ENCODE assay signal across 15 mouse cellular contexts in genomic region chr11:95122100-95122489, GRCm38 (mm10). TPM values are rescaled to one million over a fixed set of nuclear protein-coding genes. Genes with fewer than 3 reads are reported as not detected.
A peak's percentile ranks its signal among the peaks of the same experiment; 100 is the strongest.
DNase-seq lines count a peak whose midpoint lies in the region; ATAC-seq and TF ChIP-seq lines count a peak whose summit lies in the region.
"Had no signal": no experiment of that assay in that cellular context is flagged by ENCODE, and none has a peak within 500 bp of the region (broad histone marks: within the 10 kb centered on the region; RNA-seq: fewer than 3 reads in every experiment).

No protein-coding gene starts in this region.

- H3K9ac ChIP-seq in kidney, postnatal 0 days (ENCODE audit: low read depth, low read length): no peak overlapping the region
- H3K9ac ChIP-seq in embryonic facial prominence, embryonic 11.5 days (replicated peaks; ENCODE audit: low read length): peak overlapping the region; percentile 57
- H3K9ac ChIP-seq in embryonic facial prominence, embryonic 14.5 days (ENCODE audit: low read depth, low read length): peak overlapping the region; percentile 71
- no peak overlapping the region for H3K9ac ChIP-seq in neural tube, embryonic 12.5 days

- peak overlapping the region; percentile 65 for H3K4me2 ChIP-seq in kidney, postnatal 0 days (ENCODE audit: low read length)
- H3K4me2 ChIP-seq in embryonic facial prominence, embryonic 11.5 days (ENCODE audit: low read depth, low read length): peak overlapping the region; percentile 69
- peak overlapping the region; percentile 79 for H3K4me2 ChIP-seq in embryonic facial prominence, embryonic 14.5 days (ENCODE audit: low read depth, low read length)
- 0 out of 2 replicates have a peak overlapping the region, but pooled peaks have one; percentile 73 for H3K4me2 ChIP-seq in neural tube, embryonic 12.5 days (replicated peaks)

- TF ChIP-seq CTCF in kidney, postnatal 0 days (IDR thresholded peaks at IDR 0.05; ENCODE audit: low read depth): no peak

- H3K27me3 ChIP-seq in kidney, postnatal 0 days (ENCODE audit: insufficient read depth, low read length): peaks cover 49% of the 10 kb centered on the region
- peaks cover 50% of the 10 kb centered on the region for H3K27me3 ChIP-seq in embryonic facial prominence, embryonic 11.5 days (ENCODE audit: control insufficient read depth, insufficient read depth, low read length)
- H3K27me3 ChIP-seq in embryonic facial prominence, embryonic 14.5 days (replicated peaks; ENCODE audit: control insufficient read depth, insufficient read depth, low read length): peaks cover 66% of the 10 kb centered on the region
- H3K27me3 ChIP-seq in neural tube, embryonic 12.5 days (replicated peaks): peaks cover 88% of the 10 kb centered on the region

- no peaks in the 10 kb centered on the region for H3K9me3 ChIP-seq in kidney, postnatal 0 days (replicated peaks; ENCODE audit: low read length)
- no peaks in the 10 kb centered on the region for H3K9me3 ChIP-seq in embryonic facial prominence, embryonic 11.5 days (replicated peaks; ENCODE audit: control insufficient read depth, low read length)
- no peaks in the 10 kb centered on the region for H3K9me3 ChIP-seq in embryonic facial prominence, embryonic 14.5 days (ENCODE audit: control insufficient read depth, low read length)
- no peaks in the 10 kb centered on the region for H3K9me3 ChIP-seq in neural tube, embryonic 12.5 days

- peaks cover 12% of the 10 kb centered on the region; the same call in 1 of the 2 replicates for H3K4me1 ChIP-seq in kidney, postnatal 0 days (replicated peaks; ENCODE audit: insufficient read depth, low read length)
- peaks cover 8% of the 10 kb centered on the region for H3K4me1 ChIP-seq in embryonic facial prominence, embryonic 11.5 days (ENCODE audit: control insufficient read depth, insufficient read depth, low read length)
- peaks cover 19% of the 10 kb centered on the region for H3K4me1 ChIP-seq in embryonic facial prominence, embryonic 14.5 days (ENCODE audit: control insufficient read depth, insufficient read depth, low read length)
- peaks cover 29% of the 10 kb centered on the region for H3K4me1 ChIP-seq in neural tube, embryonic 12.5 days

- WGBS in kidney, postnatal 0 days: 64% methylated on average over 6 of the region's 6 CpGs
- 21% methylated on average over 6 of the region's 6 CpGs for WGBS in embryonic facial prominence, embryonic 11.5 days
- WGBS in embryonic facial prominence, embryonic 14.5 days: 45% methylated on average over 6 of the region's 6 CpGs
- 28% methylated on average over 6 of the region's 6 CpGs for WGBS in neural tube, embryonic 12.5 days

- no peak for ATAC-seq in kidney, postnatal 0 days (replicated peaks; ENCODE audit: low FRiP score, low read depth)
- no peak for ATAC-seq in embryonic facial prominence, embryonic 11.5 days (replicated peaks; ENCODE audit: insufficient number of reproducible peaks, low FRiP score, low TSS enrichment, low read depth)
- no peak for ATAC-seq in embryonic facial prominence, embryonic 14.5 days (ENCODE audit: low read depth)
- no peak for ATAC-seq in neural tube, embryonic 12.5 days (ENCODE audit: low FRiP score, low read depth)
- ATAC-seq: activated CD4-positive, CD25-positive, alpha-beta regulatory T cell, adult 4 months; inflammation-experienced regulatory T-cells, adult 6 months had no signal

- no peak overlapping the region for H3K4me3 ChIP-seq in kidney, postnatal 0 days (replicated peaks; ENCODE audit: low read depth, low read length)
- peak overlapping the region; percentile 49 for H3K4me3 ChIP-seq in embryonic facial prominence, embryonic 11.5 days (ENCODE audit: low read depth, low read length)
- H3K4me3 ChIP-seq in embryonic facial prominence, embryonic 14.5 days (ENCODE audit: low read depth, low read length): peak overlapping the region; percentile 53
- no peak overlapping the region for H3K4me3 ChIP-seq in neural tube, embryonic 12.5 days
- H3K4me3 ChIP-seq: erythroblast, embryonic 14.5 days had no signal

- no peaks in the 10 kb centered on the region for H3K36me3 ChIP-seq in kidney, postnatal 0 days (ENCODE audit: insufficient read depth, low read length)
- H3K36me3 ChIP-seq in embryonic facial prominence, embryonic 11.5 days (replicated peaks; ENCODE audit: control insufficient read depth, insufficient read depth, low read depth, low read length): no peaks in the 10 kb centered on the region
- H3K36me3 ChIP-seq in embryonic facial prominence, embryonic 14.5 days (ENCODE audit: control insufficient read depth, insufficient read depth, low read length): no peaks in the 10 kb centered on the region
- H3K36me3 ChIP-seq in neural tube, embryonic 12.5 days: no peaks in the 10 kb centered on the region

- no peak overlapping the region for H3K27ac ChIP-seq in kidney, postnatal 0 days
- H3K27ac ChIP-seq in embryonic facial prominence, embryonic 11.5 days (replicated peaks; ENCODE audit: low read depth, low read length): no peak overlapping the region
- H3K27ac ChIP-seq in embryonic facial prominence, embryonic 14.5 days (replicated peaks; ENCODE audit: low read depth, low read length): no peak overlapping the region
- no peak overlapping the region for H3K27ac ChIP-seq in neural tube, embryonic 12.5 days

- no peak for DNase-seq in kidney, postnatal 0 days (ENCODE audit: low spot score)
- DNase-seq in kidney, adult 8-10 months: no peak
- DNase-seq in embryonic facial prominence, embryonic 11.5 days (ENCODE audit: low spot score): no peak
- DNase-seq in embryonic facial prominence, embryonic 14.5 days (ENCODE audit: low spot score): no peak
- no peak for DNase-seq in liver
- no peak for DNase-seq in spleen, postnatal 36 days (ENCODE audit: low spot score in 2 of 2)
- DNase-seq: gastrocnemius, postnatal 25 days; heart, postnatal 10 days; kidney, postnatal 25 days; layer of hippocampus, postnatal 36 days; lung, postnatal 14 days had no signal

RNA-seq across cellular contexts. Expression of gene Dlx3, which starts 2.2 kb away (rescaled TPM):
- polyA plus RNA-seq in kidney, postnatal 0 days (2015; fragmentation: Nextera tagmentation; extraction: Ambion mirVana): 0.45 and 0.62 TPM in 2 replicates
- polyA plus RNA-seq in embryonic facial prominence, embryonic 11.5 days (2014; fragmentation: Nextera tagmentation; extraction: Ambion mirVana): 15.9 and 21.7 TPM in 2 replicates
- polyA plus RNA-seq in embryonic facial prominence, embryonic 14.5 days (2014; fragmentation: Nextera tagmentation; extraction: Ambion mirVana): 16.1 and 20.2 TPM in 2 replicates
- polyA plus RNA-seq in neural tube, embryonic 12.5 days (2016; fragmentation: Nextera tagmentation; extraction: Ambion mirVana): 0.81 and 1.2 TPM in 2 replicates
- polyA plus RNA-seq: activated CD4-positive, CD25-positive, alpha-beta regulatory T cell, adult 4 months; erythroblast, embryonic 14.5 days; inflammation-experienced regulatory T-cells, adult 6 months had no signal

RNA-seq across cellular contexts. Expression of gene Dlx4, which starts 24.0 kb away (rescaled TPM):
- not detected in 2 replicates for polyA plus RNA-seq in kidney, postnatal 0 days (2015; fragmentation: Nextera tagmentation; extraction: Ambion mirVana)
- polyA plus RNA-seq in embryonic facial prominence, embryonic 11.5 days (2014; fragmentation: Nextera tagmentation; extraction: Ambion mirVana): 3.0 and 3.6 TPM in 2 replicates
- 3.1 and 3.2 TPM in 2 replicates for polyA plus RNA-seq in embryonic facial prominence, embryonic 14.5 days (2014; fragmentation: Nextera tagmentation; extraction: Ambion mirVana)
- polyA plus RNA-seq in neural tube, embryonic 12.5 days (2016; fragmentation: Nextera tagmentation; extraction: Ambion mirVana): 0.10 and 0.22 TPM in 2 replicates
- polyA plus RNA-seq: activated CD4-positive, CD25-positive, alpha-beta regulatory T cell, adult 4 months; erythroblast, embryonic 14.5 days; inflammation-experienced regulatory T-cells, adult 6 months had no signal

RNA-seq across cellular contexts. Expression of gene Itga3, which starts 45.5 kb away (rescaled TPM):
- 24.4 and 26.1 TPM in 2 replicates for polyA plus RNA-seq in kidney, postnatal 0 days (2015; fragmentation: Nextera tagmentation; extraction: Ambion mirVana)
- 5.1 and 6.6 TPM in 2 replicates for polyA plus RNA-seq in embryonic facial prominence, embryonic 11.5 days (2014; fragmentation: Nextera tagmentation; extraction: Ambion mirVana)
- polyA plus RNA-seq in embryonic facial prominence, embryonic 14.5 days (2014; fragmentation: Nextera tagmentation; extraction: Ambion mirVana): 8.3 and 9.4 TPM in 2 replicates
- polyA plus RNA-seq in neural tube, embryonic 12.5 days (2016; fragmentation: Nextera tagmentation; extraction: Ambion mirVana): 7.6 and 9.3 TPM in 2 replicates

Comparison
In these comparisons a context has a peak if more than half of its experiments do, and no peak if none do; other contexts are left out.
1. H3K4me3 ChIP-seq: peak in embryonic facial prominence, embryonic 11.5 days (single experiment) and embryonic facial prominence, embryonic 14.5 days (single experiment); none in kidney, postnatal 0 days (single experiment) and neural tube, embryonic 12.5 days (single experiment).
2. H3K9ac ChIP-seq: peak in embryonic facial prominence, embryonic 11.5 days (single experiment) and embryonic facial prominence, embryonic 14.5 days (single experiment); none in kidney, postnatal 0 days (single experiment) and neural tube, embryonic 12.5 days (single experiment).
3. Peak in every context shown above with its lines, with median percentiles within 50 percentile points of each other: H3K4me2 ChIP-seq.